Mouse (Mus musculus) embryonic fibroblast, embryonic 13.5 days (primary cell): ENCODE measurements around the gene Cbx3.

Experiments
- CTCF ChIP-seq: IDR thresholded peaks from 2 replicates; pipeline ENCODE4 v1.5.1; 2011; ENCODE audit warnings: mild to moderate bottlenecking, control low read depth, low read length, moderate library complexity, borderline replicate concordance; ENCODE audit not compliant: insufficient read depth
- POLR2A ChIP-seq: IDR thresholded peaks from 2 replicates; pipeline ENCODE4 v1.6.1; 2011; ENCODE audit warnings: low read depth, mild to moderate bottlenecking, control low read depth, low read length, moderate library complexity

DNA sequence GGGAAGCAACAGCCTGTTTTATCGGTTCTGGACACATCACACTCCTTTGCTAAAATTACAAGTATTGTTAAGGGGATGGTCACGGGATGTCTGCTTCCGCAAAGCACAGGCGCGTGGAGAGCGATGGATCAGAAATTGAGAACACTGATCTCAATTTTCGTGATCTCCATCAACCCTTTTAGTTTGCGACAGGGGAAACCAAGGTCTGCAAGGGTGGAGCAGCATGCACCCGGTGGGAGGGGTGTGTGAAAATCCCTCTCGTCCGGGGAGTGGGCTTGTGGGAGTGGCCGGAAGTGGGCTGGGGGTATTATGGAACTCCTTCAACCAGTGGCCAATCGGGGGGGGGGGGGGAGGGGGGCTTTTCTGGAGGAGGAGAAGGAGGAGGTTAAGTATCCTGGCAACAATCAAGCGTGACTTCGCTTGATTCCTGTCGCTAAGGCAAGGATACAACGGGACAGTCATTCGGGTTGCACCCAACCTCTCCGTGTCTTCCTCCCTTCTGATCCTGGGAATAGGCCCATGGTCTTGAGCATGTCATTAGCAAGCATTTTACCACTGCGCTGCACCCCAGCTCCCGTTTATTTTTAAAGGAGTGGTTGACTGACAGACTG is 54.3 kb downstream of the Cbx3 start:
- peak; percentile 54; the same call in 1 of the 2 replicates for TF ChIP-seq POLR2A
- no peak for TF ChIP-seq CTCF
